Mouse (Mus musculus): ENCODE data around the gene Helz.
"Not testable (repeated sequence)": the region's sequence is repeated elsewhere in the genome, so short reads cannot be mapped to it uniquely, and the experiment has no call there.

Gene Helz

GRCm38 (mm10) chr11:107547351-107548203 is at the start of gene Helz:
Gene Helz (plus strand): TSS chr11:107547930.
- peak; percentile 35 to 50 for DNase-seq (ENCODE audit: low spot score in 2 of 2)

- DNase-seq (ENCODE audit: low spot score in 2 of 2) = no peak
Measured at GRCm38 (mm10) chr11:107502801-107503200, 44.9 kb upstream of the Helz start.

- not testable (repeated sequence) for DNase-seq (ENCODE audit: low spot score in 2 of 2)
Measured at GRCm38 (mm10) chr11:107504364-107504763, 43.4 kb upstream of the Helz start.

GRCm38 (mm10) chr11:107506260-107506659 is 41.5 kb upstream of the Helz start:
- DNase-seq (ENCODE audit: low spot score in 2 of 2) = peak in 1 of 2 experiments; percentile 11

GRCm38 (mm10) chr11:107509631-107510338 is 37.9 kb upstream of the Helz start:
- DNase-seq (ENCODE audit: low spot score in 2 of 2) = no peak

GRCm38 (mm10) chr11:107510362-107511269 is 37.1 kb upstream of the Helz start:
- no peak for DNase-seq (ENCODE audit: low spot score in 2 of 2)

GRCm38 (mm10) chr11:107511954-107512353 is 35.8 kb upstream of the Helz start:
- peak in 1 of 2 experiments; percentile 51 for DNase-seq (ENCODE audit: low spot score in 2 of 2)

- no peak for DNase-seq (ENCODE audit: low spot score in 2 of 2)
Measured at GRCm38 (mm10) chr11:107513047-107513446, 34.7 kb upstream of the Helz start.

- no peak for DNase-seq (ENCODE audit: low spot score in 2 of 2)
Measured at GRCm38 (mm10) chr11:107516387-107516786, 31.3 kb upstream of the Helz start.

GRCm38 (mm10) chr11:107518645-107519429 is 28.9 kb upstream of the Helz start:
- no peak for DNase-seq (ENCODE audit: low spot score in 2 of 2)

GRCm38 (mm10) chr11:107521153-107521552 is 26.6 kb upstream of the Helz start:
- no peak for DNase-seq (ENCODE audit: low spot score in 2 of 2)

GRCm38 (mm10) chr11:107524966-107525365 is 22.8 kb upstream of the Helz start:
- no peak for DNase-seq (ENCODE audit: low spot score in 2 of 2)

- DNase-seq (ENCODE audit: low spot score in 2 of 2) = no peak
Measured at GRCm38 (mm10) chr11:107527632-107528031, 20.1 kb upstream of the Helz start.

GRCm38 (mm10) chr11:107529320-107529719 is 18.4 kb upstream of the Helz start:
- DNase-seq (ENCODE audit: low spot score in 2 of 2) = no peak

GRCm38 (mm10) chr11:107531445-107531844 is 16.3 kb upstream of the Helz start:
- no peak for DNase-seq (ENCODE audit: low spot score in 2 of 2)

- DNase-seq (ENCODE audit: low spot score in 2 of 2) = no peak
Measured at GRCm38 (mm10) chr11:107532271-107532670, 15.5 kb upstream of the Helz start.

GRCm38 (mm10) chr11:107538994-107539393 is 8.7 kb upstream of the Helz start:
- no peak for DNase-seq (ENCODE audit: low spot score in 2 of 2)

GRCm38 (mm10) chr11:107540339-107540738 is 7.4 kb upstream of the Helz start:
- no peak for DNase-seq (ENCODE audit: low spot score in 2 of 2)

- DNase-seq (ENCODE audit: low spot score in 2 of 2) = no peak
Measured at GRCm38 (mm10) chr11:107545747-107546476, 1.8 kb upstream of the Helz start.

- no peak for DNase-seq (ENCODE audit: low spot score in 2 of 2)
Measured at GRCm38 (mm10) chr11:107546667-107547301, 946 bp upstream of the Helz start.
